Mouse (Mus musculus) layer of hippocampus, adult 2 months (tissue): Measurements from ENCODE around the gene Lrrfip1. TPM values are rescaled to one million over a fixed set of nuclear protein-coding genes. Genes with fewer than 3 reads are reported as not detected.

Experiments used
- DNase-seq, 2 experiments: peaks; one replicate each; pipeline ENCODE4 v3.0.0; 2022; ENCODE audit warnings: low spot score in 2 of 2
- H3K27ac ChIP-seq: fragments of 200-600 bp; 2 replicates; pipeline ENCODE4 v1.8.1; 2022
- H3K4me3 ChIP-seq: fragments of 200-600 bp; 2 replicates; pipeline ENCODE4 v1.8.1; 2022; ENCODE audit warnings: mild to moderate bottlenecking
- CTCF ChIP-seq: fragments of 200-600 bp; conservative IDR thresholded peaks from 2 replicates; pipeline ENCODE4 v1.8.1; 2022; ENCODE audit warnings: antibody characterized with exemption, mild to moderate bottlenecking, moderate library complexity
- total RNA-seq, 2 experiments: library from RNA; stranded (reverse); gene quantifications; 2 replicates each; pipeline ENCODE4 v1.2.3; 2021

The Lrrfip1 gene
- total RNA-seq, 2 experiments from 2014 or later = 77.6 to 82.3 TPM

DNA sequence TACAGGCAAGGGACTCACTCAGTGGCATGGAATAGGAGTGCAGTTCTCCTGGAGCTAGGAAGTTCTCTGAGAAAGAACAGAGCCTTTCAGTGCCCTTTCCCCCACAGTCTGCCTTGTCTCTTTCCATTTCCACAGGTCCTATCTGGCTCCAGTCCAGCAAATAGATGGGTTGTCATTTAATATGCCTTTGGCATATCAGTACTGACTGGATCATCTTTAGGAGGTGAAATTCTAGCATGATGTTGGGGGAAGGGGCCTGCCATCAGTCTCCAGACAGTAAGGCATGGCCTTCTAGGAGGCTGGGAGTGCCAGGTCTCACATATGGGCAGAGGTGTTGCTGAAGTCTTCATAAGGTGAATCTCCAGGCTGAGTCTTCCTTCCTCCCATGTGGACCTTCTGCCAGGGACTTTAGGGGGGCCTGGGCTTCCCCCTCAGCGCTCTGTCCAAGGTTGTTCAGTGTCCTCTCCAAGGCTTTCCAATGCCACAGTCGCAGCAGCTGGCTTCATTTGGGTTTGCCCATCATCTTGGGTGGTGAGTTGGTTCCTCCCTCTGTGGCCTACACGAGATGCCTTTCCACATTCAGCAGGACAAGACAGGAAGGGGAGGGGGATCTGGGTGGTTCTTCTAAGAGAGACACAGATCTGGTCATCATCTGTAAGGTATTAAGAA, 3.5 kb downstream of the Lrrfip1 start:
- DNase-seq = no peak
- no peak overlapping the region for H3K4me3 ChIP-seq
- no peak overlapping the region for H3K27ac ChIP-seq
- no peak for TF ChIP-seq CTCF

DNA sequence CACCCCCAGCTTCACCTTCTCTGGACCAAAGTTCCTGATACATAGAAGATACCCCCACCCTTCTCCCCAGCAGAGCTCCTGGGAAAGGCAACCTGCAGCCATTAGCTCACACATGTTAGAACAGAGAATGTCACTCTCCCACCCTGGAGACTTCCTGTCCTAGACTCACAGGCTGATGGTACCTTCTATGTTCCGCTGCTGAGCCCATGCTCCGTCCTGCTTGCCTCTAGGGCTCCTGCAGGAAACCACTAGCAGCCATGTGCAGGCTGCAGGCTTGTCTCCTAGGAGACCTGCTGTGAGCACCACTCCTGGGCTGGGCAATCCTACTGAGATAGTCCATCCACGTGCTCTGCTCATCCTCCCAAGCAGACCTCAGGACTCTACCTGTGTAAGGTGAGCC, 4.1 kb downstream of the Lrrfip1 start:
- H3K27ac ChIP-seq = no peak overlapping the region
- DNase-seq = no peak
- TF ChIP-seq CTCF = no peak
- H3K4me3 ChIP-seq = no peak overlapping the region

DNA sequence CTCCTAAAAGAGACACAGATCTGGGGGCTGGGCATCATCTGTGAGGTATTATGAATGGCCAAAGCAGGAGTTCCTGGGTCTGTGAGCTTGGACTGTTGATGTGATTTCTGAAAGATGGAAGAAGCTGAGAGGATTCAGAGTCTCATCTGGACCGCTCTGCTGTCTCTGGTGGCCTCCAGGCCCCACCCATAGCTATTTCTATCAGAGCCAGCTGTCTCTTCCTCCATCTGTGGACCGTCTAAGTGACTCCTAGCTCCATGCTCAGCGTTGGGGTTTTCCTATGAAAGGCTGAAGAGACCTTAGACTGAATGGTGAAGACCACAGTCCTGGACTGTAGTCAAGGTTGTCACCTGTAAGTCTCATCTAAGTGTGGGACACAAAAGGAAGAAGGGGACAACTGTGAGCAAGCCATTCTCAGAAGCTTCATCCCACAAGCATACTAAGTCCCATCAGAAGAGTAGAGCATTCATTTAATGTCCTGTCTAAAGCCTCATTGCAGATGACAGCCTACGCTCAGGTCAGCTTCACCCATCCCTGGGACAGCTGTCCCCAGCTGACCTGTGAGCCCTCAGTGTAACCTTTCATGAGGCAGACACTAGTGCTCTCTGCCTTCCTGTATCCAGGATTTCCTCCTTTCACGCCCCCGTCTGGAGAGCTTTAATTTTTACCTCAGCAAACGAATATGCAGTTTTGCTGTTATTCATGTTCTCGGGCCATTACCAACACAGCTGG, 5.2 kb downstream of the Lrrfip1 start:
- no peak for DNase-seq
- no peak overlapping the region for H3K27ac ChIP-seq
- TF ChIP-seq CTCF = no peak
- H3K4me3 ChIP-seq = no peak overlapping the region

DNA sequence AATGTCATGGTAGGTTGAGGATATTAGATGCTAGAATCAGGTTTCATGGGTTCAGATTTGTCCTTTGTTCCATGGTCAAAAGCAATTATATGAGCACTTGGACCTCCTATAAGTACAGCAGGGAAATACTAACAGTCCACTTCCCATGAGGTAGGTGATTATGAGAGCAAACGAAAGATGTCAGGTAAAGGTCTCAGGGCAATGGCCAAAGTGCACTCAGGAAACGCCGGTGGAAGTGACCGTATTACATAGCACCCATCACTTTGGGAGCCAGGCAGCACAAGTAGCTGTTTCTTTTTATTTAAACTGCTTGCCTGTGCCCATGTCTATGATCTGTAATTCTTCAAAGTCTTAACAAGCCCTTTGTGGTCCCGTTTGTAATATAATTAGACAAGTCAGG, 7.5 kb downstream of the Lrrfip1 start:
- TF ChIP-seq CTCF = no peak
- DNase-seq = no peak
- Histone ChIP-seq H3K27ac (no peak overlapping the region), H3K4me3 (no peak overlapping the region)

DNA sequence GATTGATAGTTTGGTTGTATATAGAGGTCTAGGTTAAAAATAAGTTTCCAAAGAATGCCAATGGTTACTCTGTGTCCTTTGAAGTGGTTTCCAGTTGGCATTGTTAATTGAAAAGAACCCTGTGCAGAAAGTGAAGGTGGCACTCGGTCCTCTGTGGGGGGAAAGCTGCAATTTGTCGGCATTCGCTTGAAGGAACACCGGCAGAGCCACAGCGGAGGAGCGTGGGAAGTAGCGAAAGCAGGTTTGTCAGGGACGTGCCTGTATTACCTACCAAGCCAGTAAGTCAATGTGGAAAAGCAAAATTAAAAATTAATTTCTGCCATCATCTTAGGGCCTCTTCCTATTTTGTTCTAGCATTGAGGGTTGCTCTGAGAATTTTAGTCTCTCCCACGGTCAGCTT, 8.2 kb downstream of the Lrrfip1 start:
- TF ChIP-seq CTCF = no peak
- DNase-seq = no peak
- Histone ChIP-seq H3K4me3 (no peak overlapping the region), H3K27ac (no peak overlapping the region)

DNA sequence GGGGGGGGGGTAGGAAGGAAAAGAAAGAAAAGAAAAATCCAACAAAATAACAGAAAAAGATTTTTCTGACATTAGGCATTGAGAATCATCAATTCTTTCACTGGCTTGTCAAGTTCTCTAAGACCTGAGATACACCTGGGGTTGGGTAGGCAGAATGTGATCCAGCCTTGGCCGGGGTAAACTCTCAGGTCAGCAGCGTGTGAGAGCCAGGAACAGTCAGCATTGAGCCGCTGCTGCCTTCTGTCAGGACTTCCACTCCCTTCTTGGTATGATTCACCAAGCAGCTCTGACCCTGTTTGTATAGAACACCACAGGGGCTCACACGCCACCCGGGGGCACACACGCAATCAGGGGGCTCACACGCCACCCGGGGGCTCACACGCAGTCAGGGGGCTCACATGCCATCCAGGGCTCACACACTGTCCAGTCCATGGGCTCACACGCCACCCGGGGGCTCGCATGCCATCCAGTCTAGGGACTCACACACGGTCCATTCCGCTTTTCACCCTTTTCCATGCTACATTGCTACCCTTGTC, 9.7 kb downstream of the Lrrfip1 start:
- TF ChIP-seq CTCF = no peak
- no peak overlapping the region for H3K27ac ChIP-seq
- no peak overlapping the region for H3K4me3 ChIP-seq
- DNase-seq = no peak

DNA sequence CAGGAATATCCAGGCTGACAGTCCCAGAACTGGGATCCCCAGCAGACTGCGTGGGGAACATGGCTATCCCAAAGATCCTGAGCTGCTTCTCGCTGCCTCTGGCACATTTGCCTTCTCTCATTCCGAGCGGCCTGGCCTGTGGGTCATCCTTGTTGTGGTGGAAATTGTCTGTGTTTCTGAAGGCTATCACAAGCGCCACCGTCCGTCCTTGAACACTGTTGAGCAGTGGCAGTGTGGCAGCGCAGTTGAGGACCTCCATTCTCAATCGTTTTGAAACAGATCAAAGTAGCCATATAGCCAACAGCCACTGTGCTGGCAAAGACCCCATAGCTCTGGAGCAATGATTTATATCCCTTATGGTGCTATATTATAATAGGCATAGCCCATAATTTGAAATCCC, 10.2 kb downstream of the Lrrfip1 start:
- no peak for TF ChIP-seq CTCF
- no peak overlapping the region for H3K27ac ChIP-seq
- DNase-seq = no peak
- H3K4me3 ChIP-seq = no peak overlapping the region

DNA sequence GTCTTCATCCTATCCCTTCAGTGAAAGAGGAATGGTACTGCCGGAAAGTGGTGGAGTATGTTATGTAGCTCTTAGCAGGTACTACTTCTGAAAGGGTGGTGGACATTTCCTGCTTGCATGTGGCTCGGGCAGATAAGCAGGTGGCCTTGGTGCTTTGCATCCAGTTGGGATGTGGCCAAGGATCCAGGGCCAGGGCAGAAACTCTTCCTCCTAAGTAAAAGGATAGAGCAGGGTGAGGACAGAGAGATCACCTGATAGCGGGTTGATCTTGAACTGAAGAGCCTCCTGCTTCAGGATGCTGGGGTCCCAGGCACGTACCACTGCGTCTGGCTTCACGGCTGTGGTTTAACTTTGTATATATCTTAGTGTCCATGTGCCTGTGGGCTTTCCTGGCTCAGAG, 10.7 kb downstream of the Lrrfip1 start:
- TF ChIP-seq CTCF = no peak
- no peak overlapping the region for H3K4me3 ChIP-seq
- H3K27ac ChIP-seq = no peak overlapping the region
- DNase-seq = no peak

DNA sequence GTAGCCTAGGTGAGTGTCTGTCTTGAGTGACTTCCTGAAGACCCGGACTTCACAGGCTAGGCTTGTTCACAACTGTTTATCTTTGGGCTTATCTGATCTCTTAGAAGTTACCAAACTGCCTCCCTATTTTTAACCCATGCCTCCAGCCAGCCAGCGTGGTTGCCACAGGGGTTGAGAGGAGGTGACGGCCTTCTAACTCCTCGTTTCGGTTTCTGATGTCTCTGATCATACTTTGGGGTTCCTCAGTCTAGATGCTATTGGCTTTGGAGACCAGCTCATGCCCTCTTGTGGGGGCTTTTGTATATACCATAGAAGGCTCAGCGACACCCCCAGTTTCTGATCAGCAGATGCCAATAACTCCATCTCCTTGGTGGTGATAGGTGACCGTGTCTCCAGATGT, 11.7 kb downstream of the Lrrfip1 start:
- no peak overlapping the region for H3K4me3 ChIP-seq
- no peak for DNase-seq
- H3K27ac ChIP-seq = no peak overlapping the region
- TF ChIP-seq CTCF = no peak

DNA sequence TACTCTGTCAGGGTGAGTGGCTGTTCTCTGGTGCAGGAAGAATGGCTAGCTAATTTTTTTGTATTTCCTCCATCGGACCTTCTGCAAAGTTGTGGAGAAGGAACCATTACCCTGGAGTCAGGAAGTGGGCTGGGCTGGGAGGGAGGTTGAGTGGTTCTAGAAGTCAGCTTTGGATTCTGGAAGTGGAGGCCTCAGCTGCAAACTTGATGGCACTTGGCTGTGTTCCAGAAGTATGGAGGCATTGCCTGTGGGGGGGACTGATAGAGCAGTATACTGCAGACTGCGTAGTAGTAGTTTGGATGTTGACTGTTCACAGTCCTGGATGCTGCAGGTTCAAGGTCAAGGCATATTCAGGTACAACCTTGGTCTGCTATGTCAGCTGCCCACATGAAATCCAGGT, 12.2 kb downstream of the Lrrfip1 start:
- Histone ChIP-seq H3K27ac (no peak overlapping the region), H3K4me3 (no peak overlapping the region)
- DNase-seq = no peak
- TF ChIP-seq CTCF = no peak

DNA sequence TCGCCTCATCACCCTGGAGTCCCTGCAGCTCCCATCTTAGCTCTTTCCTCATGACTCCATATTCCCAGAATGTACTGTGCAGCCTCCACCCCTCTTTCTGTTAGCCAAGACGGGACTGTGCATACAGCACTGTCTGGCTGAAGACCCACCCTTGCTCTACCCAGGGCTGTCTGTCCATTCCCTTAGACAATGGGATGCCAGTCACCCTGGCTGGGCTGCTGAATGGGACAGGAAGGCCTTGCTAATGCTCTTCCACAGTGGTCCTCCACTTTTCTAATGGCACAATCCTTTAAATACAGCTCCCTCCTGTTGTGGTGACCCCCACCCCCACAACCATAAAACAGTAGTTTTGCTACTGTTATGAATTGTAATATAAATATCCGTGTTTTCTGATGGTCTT, 12.8 kb downstream of the Lrrfip1 start:
- Histone ChIP-seq H3K4me3 (no peak overlapping the region), H3K27ac (no peak overlapping the region)
- DNase-seq = no peak
- TF ChIP-seq CTCF = no peak

DNA sequence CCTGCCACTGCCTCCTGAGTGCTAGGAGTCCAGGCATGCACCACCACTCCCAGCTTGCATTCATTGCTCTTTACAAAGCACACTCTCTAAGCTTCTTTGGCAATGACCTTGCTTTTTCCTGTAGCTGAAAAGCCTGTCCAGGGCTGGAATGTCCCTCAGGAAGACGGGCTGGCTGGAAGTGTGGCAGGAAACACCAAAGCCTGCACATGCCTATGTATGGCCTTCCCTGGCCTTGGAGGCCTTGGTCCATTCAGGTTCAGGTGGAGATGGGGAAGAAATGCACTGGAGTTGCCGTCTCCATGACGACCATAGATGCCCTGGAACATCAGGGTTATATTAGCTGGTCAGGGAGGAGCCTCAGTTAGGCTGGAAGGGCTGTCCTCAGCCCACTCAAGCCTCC, 15.3 kb downstream of the Lrrfip1 start:
- no peak for TF ChIP-seq CTCF
- H3K4me3 ChIP-seq = no peak overlapping the region

DNA sequence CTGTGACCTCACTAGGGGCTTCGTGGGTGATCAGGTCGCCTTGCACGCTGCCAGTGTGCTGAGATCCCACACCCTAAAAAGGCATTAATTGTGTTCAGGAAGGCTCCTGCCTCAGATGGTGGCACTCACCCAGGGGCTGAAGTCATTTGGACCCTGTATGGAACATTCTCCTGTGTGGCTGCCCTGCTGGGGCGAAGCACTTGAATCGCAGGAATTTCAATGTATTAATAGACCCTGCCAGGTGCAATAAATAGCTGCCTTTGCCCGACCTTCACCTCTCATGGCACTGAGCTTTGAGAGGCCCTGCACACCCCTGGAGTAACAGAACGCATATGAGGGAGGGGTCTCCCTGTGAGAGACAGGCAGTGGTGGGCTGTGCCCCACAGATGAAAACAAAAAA, 17.0 kb downstream of the Lrrfip1 start:
- TF ChIP-seq CTCF = no peak
- Histone ChIP-seq H3K4me3 (no peak overlapping the region), H3K27ac (no peak overlapping the region)
- no peak for DNase-seq

More for the DNA sequence above, 15.3 kb downstream of the Lrrfip1 start:
- no peak for DNase-seq
- no peak overlapping the region for H3K27ac ChIP-seq
